Mouse (Mus musculus) small intestine, adult 2 months (tissue): Measurements from ENCODE around the gene Tlcd1.

Source experiments
- CTCF ChIP-seq: fragments of 200-500 bp; IDR thresholded peaks from 2 replicates; pipeline ENCODE4 v1.5.1; 2012; ENCODE audit warnings: low read depth, mild to moderate bottlenecking, control low read depth, inconsistent platforms, low read length, moderate library complexity, mixed read lengths; ENCODE audit not compliant: insufficient replicate concordance, insufficient read length; ENCODE audit errors: extremely low read depth
- POLR2A ChIP-seq: fragments of 200-500 bp; IDR thresholded peaks from 2 replicates; pipeline ENCODE4 v1.6.1; 2012; ENCODE audit warnings: low read depth, mild to moderate bottlenecking, control low read depth, inconsistent platforms, low read length, moderate library complexity

- TF ChIP-seq CTCF (no peak), POLR2A (no peak)
Measured at GRCm38 (mm10) chr11:78164604-78164923, 11.9 kb upstream of the Tlcd1 start.
